Mouse (Mus musculus) embryo, embryonic 11 days (tissue): Measurements from ENCODE around the gene Greb1.

Source experiments
- DNase-seq: peaks from one replicate; pipeline ENCODE4 v3.0.0-alpha.2; 2015

The Greb1 gene

GRCm38 (mm10) chr12:16803956-16804430 lies 3.3 kb upstream of the Greb1 start:
- peak; percentile 74 for DNase-seq

GRCm38 (mm10) chr12:16803237-16803955 lies 2.7 kb upstream of the Greb1 start:
- peak; percentile 50 for DNase-seq

GRCm38 (mm10) chr12:16800959-16801315 lies 251 bp upstream of the Greb1 start:
- peak; percentile 75 for DNase-seq

GRCm38 (mm10) chr12:16799928-16800258 lies 793 bp downstream of the Greb1 start:
- no peak for DNase-seq

DNA sequence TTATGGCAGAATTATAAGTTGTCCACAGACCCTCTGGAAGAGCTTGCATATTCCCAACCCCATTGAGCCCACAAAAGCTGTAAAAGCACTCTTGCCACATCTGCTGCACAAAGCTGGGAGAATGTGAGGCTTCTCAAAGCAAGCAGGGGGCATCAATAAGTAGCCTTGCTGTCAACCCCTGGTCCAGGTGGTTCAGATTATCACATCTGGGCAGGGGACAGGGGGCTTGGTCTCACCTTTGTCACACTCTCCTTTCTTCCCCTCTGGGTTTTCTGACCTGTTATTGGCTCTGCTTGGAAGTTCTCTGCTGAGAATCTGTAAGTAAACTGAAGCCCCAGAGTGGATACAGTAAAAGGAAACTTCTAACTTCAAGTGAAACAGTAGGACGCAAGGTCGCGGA lies 1.8 kb downstream of the Greb1 start:
- peak; percentile 52 for DNase-seq

GRCm38 (mm10) chr12:16795781-16796180 lies 4.9 kb downstream of the Greb1 start:
- DNase-seq, result no peak

GRCm38 (mm10) chr12:16793371-16793770 lies 7.3 kb downstream of the Greb1 start:
- no peak for DNase-seq

DNA sequence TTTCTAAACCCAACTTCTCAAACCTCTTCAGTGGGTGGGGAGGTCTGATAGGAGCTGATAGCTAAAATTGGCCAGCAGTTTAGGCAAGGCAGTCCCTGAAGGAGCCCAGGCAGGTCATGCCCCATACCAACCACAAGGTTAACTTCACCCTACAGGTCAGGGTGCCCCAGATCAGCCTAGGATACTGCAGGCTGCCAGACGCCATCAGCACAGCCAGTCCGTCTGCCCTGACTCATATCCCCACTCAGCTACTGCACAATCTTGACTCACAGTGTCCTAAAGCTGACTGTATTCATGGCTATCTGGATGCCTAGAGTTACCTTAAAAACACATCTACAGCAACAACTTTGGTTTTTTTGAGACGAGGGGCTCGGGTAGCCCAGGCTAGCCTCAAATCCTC lies 10.2 kb downstream of the Greb1 start:
- no peak for DNase-seq

DNA sequence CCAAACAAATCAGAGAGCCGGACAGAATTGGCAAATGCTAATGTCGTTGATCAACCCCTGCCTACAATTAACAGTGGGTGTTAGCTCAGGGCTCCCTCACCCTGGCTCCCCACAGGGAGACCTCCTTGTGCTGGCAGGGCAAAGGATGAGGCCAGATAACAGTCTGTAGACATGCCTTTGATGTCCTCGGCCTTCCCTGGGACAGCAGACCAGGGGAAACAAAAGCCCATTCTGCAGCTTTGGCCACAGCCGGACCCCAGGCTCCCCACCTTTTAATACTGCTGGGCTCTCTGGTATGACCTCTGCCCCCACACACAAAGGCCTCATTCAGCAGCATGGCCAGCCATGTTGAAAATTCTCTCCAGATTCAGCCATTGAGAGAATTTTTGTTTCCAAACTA lies 10.9 kb downstream of the Greb1 start:
- peak; percentile 80 for DNase-seq

- DNase-seq, result no peak
These were observed 11.5 kb downstream of the Greb1 start for GRCm38 (mm10) chr12:16789199-16789598.

GRCm38 (mm10) chr12:16788600-16788999 lies 12.1 kb downstream of the Greb1 start:
- no peak for DNase-seq

- DNase-seq, result no peak
These were observed 19.5 kb downstream of the Greb1 start for GRCm38 (mm10) chr12:16781034-16781746.

DNA sequence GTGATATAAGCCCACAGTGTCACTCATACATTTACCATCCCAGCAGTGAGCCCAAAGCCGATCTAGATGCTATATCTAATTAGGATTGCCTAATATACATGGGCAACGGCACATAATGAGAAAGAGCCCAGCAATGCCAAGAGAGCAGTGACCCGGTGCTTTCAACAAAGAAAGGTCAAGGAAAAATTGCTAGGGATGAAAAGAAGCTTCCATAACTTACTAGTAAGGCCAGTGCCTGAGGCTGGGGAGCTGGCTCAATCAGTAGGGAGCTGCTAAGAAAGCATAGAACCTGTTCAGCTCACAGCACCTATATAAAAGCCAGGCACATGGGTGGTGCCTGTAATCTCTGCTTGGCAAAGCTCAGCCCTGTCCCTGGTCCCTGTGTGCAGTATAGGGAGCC lies 20.4 kb downstream of the Greb1 start:
- DNase-seq, result no peak

DNA sequence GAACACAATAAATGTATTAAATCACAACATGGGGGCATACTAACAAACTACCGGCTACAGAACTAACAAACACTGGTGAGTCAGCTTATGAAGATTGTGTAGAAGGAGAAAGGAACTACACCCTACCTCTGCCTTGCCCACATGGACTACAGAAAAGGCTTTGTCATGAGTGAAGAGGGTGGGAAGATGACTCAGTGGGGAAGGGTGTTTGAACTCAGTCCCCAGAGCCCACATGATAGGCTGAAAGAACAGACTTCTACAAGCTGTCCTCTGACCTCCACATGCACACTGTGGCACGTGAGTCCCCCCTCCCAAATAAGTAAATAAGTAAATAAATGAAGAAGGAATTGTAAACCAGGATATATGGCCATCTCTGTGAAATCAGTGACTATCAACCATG lies 21.5 kb downstream of the Greb1 start:
- no peak for DNase-seq

GRCm38 (mm10) chr12:16778523-16778922 lies 22.2 kb downstream of the Greb1 start:
- DNase-seq, result no peak

- no peak for DNase-seq
These were observed 25.3 kb downstream of the Greb1 start for GRCm38 (mm10) chr12:16775351-16775750.

GRCm38 (mm10) chr12:16774605-16775004 lies 26.1 kb downstream of the Greb1 start:
- no peak for DNase-seq

DNA sequence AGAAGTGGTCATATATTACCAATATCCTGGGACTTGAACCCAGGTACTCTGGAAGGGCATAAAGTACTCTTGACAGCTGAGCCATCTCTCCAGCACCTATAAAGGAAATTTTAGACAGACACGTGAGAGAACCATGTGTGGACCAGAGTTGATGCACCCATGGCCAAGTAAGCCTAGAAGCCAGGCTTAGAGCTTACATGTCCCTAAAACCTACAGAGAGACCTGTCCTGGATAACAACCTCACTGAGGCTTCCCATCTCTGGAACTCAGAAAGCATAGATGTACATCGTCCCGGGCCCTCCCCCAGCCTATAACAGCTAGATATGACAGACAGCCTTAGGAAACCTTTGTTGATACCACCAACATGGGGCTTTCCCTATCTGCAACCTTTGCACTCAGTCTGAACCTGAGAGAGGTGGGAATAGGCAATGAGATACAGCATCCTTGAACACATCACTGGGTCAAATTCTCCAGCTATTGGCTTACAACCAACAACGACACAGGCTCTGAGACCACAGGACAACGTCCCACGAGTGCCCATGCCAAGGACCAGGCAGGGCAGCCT lies 31.0 kb downstream of the Greb1 start:
- no peak for DNase-seq

DNA sequence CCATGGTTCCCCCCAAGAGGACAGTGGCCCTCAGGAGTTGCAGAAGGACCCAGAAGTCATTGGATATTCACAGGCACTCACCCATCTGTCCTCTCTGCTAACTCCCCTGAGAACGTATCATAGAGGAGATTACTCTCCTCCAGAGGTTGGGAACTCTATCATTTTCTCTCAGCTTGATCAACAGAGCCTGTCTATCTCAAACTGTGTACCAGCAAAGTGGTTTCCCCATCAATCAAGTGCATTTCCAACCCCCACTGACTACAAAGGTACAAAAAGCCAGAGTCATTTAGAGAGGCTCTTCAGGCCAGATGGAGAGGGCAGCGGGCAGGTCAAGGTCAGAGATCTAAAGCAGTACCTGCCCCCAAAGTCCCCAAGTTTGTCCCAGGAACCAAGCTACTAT lies 32.0 kb downstream of the Greb1 start:
- DNase-seq, result no peak

DNA sequence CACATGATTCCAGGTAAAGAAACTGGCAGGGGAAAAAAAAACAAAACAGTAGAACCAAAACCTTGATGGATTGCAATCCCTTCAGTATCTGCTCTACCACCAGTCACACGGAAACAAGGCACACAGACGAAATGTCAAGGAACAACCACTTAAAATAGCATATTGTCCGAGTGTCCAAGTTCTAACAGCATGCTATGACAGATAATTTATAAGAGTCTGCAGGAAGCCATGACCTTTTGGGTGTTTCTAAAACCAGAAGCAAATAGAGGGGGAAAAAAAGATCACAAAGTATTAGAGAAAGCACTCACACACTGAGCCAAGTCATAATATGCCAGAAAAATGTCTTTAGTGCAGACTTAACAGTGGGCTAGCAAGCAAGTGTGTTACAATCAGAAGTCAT lies 32.4 kb downstream of the Greb1 start:
- no peak for DNase-seq

DNA sequence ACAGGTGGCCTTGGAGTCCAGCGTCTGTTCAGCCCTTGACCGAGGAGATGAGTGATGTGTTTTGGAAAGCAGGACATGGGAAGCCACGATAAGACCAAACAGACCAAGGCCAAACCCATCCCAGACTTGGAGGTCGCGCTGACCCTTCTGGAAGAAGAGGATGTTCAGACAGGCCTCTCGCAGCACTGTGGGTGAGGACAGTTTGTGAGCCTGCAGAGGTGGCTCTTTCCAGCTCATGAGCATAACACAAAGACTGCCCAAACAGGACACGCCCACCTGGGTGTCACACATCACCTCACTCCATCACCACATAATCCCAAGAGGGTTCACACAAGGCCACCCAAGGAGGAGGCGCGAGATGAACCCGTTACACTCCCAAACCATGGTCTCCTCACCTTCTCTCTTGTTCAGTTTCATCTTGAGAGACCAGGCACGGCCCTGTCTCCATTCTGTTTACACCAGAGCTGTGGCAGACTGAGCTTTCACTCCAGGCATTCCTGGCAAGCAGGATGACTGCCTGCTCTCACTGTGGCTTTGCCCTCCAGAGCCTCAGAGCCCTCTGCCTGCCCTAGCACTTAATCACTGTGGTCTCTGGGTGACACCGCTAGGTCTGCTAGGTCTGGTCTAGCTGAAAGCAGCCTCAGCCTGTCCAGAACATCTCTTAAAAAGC lies 35.8 kb downstream of the Greb1 start:
- no peak for DNase-seq

GRCm38 (mm10) chr12:16763649-16764422 lies 36.9 kb downstream of the Greb1 start:
- DNase-seq, result no peak

DNA sequence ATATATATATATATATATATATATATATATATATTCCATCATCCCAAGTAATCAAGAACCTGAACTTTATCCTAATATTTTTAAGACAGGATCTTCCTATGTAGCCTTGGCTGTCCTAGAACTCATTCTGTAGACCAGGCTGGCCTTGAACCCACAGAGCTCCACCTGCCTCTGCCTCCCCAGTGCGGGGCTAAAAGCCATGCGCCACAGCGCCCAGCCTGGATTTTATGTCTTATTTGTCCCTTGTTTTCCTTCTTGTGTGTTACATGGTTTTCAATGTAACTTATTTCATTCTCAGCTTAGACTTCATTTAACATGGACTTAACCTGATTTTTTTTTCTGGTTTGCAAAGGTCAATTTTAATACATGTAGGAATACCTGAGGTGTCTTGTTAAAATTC lies 39.2 kb downstream of the Greb1 start:
- no peak for DNase-seq
